Mouse (Mus musculus) T-helper 2 cell (primary cell): ENCODE measurements around the gene Ftl1.
"Not testable (repeated sequence)": the region's sequence is repeated elsewhere in the genome, so short reads cannot be mapped to it uniquely, and the experiment has no call there.

Experiments
- in situ Hi-C: fragments of 300-600 bp; cut with MboI, MseI; formaldehyde crosslinking; loops from one replicate; pipeline ENCODE4 v1.15.1; 2025; ENCODE audit warnings: high pct_unique_total_duplicates

The Ftl1 gene

DNA sequence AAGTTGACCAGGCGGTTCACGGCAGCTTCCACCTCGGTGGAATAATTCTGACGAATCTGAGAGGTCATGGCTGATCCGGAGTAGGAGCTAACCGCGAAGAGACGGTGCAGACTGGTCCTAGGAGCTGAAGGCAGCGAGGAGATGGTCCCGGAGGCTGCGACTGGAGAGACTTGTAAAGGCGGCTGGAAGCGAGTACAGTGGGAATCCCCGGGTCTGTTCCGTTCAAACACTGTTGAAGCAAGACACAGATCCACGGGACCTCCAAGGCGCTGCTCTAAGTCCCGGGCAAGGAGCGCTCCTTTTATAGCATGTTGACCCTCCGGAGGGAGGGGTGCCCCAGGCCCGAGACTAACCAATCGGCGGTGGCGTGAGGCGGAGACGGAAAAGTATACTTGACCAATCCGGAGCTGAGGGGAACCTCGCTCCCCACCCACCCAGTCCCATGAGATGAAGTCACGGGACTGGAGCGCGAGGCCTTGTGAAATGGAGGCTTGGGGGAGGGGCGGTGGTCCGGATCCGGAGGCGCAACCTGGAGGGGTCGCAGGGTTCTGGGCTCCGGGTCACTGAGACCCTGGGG lies at the start of gene Ftl1:
Ftl1 (minus strand) TSS at position 321 of the 577 bp plus-strand sequence.
- in situ Hi-C loops: not testable (repeated sequence)

DNA sequence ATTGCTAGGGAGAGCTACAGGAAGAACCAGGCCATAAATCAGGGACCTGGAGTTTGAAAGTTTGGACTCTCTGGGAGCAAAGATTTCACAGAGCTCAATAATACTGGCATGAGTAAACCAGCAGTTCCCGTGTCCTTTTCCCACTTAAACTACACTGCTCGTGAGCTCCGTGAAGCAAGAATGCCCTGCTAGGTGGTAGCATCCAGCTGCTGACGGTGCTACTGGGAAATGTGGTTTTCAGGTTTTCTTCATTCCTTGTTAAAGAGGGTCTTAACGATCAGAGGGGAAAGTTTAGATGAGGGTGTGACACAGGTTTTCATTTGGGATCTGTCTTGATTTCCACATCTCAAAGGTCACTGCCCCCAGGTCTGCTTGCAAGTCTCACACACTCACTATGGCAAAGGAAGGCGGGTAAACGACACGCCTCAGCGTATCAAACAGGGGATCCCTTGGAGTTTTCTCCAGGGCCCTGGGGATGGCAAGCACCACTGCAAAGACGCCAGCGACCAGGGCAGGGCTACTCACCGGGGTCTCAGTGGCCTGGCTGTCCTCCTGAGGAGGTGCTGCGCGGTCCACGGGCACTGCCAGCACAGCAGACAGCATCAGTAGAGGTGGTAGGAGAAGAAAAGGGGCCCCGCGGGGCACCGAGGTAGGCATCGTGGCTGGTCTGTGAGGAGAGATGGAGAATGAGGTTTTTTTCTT lies 49.6 kb upstream of the Ftl1 start:
- in situ Hi-C loops: no loop called here

DNA sequence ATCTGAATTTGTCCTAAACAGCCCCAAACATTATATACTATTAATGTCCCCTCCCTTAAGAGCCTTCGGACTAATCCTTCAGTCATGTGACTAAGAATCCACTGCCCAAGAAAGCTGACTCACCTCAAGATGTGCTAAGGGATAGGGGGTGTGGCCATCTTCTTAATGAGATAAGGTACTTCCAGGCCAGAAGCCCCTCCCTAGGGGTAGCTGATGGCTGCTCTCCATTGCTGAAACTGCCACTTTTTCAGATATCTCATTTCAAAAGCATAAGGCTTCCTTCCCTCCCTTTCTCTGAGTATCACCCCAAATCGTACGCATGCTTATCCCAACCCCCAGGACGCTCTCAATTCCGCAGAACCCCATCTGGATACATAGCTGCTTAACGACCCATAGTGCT lies 48.9 kb upstream of the Ftl1 start:
- in situ Hi-C loops: no loop called here

DNA sequence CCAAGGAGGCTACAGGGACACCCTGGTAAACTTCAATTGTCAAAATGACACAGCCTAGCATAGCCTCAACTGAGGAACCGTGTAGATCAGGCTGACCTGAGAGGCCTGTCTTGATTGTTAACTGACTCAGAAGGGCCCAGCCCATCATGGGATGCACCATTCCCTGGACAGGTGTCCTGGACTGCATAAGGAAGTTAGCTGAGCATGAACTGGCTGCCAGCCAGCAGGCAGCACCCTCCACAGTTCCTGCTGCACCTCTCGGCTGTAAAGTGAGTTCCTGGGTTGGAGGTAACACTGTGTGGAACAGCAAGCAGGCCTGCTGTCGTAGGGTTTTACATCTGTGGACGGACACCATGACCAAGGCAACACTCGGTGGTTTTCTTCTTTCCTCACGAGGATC lies 47.9 kb upstream of the Ftl1 start:
- in situ Hi-C loops: no loop called here

DNA sequence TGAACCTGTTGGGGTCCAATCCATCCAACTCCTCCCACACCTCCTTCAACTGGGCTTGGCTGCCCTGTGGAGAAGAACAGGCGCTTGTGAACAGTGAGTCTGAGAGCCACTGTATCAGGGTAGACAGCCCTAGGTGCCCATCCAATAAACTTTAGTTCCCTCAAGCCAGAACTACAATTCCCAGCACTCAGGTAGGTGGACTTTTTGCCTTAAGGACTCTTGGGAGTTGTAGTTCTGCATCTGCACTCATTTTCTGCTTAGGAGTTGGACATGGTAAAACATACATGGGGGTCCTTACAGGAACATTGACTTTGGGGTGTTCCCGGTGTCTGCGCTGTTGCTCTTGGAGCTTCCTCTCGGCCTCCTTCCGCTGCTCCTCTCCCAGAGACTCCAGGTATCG lies 38.7 kb upstream of the Ftl1 start:
- in situ Hi-C loops: no loop called here

DNA sequence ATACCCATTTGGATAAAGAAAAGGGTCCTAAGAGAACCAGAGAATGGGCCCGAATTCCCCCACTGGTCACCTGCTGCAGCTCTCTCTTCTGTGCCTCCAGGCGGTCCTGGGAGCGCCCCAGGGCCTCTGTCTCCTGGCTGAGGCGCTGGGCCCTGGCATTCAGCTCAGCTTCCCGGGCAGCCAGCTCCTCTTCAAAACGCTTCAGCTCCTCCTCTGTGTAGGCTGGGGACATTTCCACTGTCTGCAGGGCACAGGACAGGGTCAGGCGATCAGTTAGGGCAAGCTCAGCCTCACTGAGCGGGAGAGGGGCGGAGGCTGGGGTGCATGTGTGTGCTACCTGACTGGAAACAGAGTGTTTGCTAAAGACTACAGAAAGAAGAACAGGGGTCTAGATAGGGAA lies 34.9 kb upstream of the Ftl1 start:
- in situ Hi-C loops: no loop called here

DNA sequence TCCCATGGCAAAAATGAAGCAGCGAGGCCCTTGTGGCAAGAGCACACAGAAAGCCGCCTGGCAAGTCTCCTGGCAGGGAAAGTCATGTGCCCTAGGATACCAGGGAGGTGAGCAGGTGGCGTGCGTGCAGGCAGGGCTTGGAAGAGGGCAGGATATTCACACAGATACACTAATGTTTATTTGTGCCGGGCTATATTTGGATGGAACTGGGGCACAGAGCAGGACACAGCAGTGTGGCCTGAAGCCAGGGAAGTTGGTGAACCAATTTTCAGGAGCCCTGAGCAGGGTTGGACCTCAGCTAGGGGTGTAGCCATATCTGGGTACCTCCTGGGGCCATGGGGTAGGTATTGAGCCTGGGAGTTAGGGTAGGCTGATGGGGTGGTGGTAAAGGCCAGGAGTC lies 33.3 kb upstream of the Ftl1 start:
- in situ Hi-C loops: no loop called here

DNA sequence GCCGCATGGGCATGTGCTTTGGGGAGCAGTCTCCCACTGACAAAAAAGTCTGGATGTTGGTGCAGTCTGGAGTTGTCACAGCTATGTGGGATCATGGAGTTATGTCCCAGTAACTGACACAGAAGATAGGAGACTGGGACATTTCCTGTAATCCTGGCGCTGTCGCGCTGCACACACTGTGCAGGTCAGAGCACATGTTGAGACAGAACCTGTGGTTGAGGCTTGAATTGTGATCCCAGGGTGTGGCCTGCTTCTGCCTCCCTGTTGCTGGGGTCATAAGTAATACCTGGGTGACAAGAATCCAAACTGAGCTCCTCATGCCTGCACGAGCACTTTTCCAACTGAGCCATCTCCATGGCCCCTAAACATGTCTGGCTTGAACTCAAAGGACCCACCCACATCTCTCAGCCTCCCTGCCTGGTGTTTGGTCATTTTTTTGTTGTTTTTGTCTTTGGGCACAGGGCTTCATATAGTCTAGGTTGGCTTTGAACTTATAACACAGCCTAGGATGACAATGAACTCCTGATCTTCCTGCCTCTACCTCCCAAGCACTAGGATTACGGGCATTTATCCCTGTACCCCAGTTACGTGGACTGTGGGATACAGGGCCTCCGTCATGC lies 32.7 kb upstream of the Ftl1 start:
- in situ Hi-C loops: no loop called here

DNA sequence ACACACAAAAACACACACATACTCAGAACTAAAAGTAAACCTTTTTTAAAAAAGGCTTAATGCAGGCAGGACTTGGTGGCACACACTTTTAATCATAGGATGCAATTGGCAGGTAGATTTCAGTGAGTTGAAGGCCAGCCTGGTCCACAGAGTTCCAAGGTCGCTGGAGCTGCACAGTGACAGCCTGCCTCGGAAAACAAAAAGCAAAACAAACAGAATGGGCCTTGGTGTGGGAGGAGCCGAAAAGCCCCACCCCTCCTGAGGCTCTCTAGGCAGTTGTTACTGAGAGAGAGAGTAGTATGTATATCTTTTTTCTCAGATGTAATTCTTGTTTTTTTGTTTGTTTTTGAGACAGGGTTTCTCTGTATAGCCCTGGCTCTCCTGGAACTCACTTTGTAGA lies 31.6 kb upstream of the Ftl1 start:
- in situ Hi-C loops: no loop called here

DNA sequence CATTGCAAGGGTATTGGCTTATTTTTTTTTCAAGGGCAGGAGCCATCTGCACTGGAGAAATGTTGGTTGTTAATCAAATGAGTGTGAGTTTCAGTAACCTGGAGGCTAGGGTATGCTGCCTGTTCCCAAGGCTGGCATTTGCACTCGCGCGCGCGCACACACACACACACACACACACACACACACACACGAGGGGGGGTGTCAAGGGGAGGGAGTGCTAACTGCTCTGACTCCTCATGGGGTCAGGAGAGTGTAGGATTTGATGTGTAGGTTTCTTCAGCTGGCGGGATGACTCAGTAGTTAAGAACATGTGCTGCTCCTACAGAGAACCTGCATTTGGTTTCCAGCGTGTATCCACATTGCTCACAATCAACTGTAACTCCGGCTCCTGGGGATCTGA lies 31.1 kb upstream of the Ftl1 start:
- in situ Hi-C loops: no loop called here

DNA sequence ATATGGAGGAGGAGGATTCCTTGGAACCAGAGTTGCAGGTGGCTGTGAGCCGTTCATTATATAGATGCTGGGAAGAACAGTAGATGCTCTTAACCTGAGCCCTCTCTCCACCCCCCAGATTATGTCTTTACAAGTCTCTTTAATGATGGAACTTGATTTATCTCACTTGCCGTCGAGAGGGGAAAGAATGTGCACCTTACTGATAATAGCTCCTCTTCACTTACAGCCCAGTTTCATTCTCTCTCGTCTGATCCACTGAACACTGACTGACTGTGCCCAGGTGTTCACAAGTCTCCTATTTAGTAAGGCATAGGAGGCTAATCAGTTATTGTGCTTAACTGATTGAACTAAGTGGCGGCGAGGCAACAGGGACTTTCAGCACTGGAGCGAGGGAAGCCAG lies 29.9 kb upstream of the Ftl1 start:
- in situ Hi-C loops: no loop called here

DNA sequence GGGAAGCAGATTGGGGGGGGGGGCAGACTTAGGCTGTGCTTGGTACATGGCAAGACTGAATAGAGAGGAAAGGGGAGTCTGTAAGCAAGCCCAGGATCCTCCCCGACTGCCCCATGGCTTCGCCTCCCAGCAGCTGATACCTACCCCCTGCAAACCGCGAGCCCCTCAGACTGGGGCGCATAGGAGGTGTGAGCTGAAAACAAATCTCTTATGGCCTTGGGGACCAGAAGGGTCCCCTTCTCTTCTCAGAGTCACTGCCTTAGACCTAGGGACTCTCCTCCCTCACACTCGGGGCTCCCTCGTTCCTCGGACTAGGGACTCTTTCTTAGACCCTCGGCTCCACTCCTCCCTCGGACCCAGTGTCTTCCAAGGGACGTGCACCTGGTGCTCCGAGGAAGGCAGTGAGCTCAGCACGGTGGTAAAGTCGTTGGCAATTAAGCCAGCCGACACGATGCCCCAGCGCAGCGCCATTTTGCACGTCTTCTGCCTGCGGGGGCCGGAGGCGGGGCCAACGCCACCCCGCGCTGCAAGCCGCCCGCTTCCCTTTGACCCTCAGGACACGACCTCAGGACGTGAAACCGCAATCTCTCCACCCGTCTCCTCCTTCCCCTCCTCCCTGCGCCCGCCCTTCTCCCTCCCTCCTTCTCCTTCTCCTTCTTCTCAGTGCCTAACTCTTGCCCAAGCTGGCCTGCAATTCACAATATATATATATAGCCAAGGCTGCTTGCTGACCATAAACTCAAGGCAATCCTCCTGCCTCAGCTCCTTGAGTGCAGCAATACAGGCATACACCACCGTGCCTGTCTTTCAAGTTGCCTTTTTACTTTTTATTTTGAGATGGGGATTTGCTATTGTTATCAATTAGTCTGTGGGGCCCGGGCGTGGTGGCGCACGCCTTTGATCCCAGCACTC lies 28.9 kb upstream of the Ftl1 start, which contains the start of gene Dhdh:
Dhdh (minus strand) TSS at position 513 of the 912 bp plus-strand sequence.
- in situ Hi-C loops: no loop called here

DNA sequence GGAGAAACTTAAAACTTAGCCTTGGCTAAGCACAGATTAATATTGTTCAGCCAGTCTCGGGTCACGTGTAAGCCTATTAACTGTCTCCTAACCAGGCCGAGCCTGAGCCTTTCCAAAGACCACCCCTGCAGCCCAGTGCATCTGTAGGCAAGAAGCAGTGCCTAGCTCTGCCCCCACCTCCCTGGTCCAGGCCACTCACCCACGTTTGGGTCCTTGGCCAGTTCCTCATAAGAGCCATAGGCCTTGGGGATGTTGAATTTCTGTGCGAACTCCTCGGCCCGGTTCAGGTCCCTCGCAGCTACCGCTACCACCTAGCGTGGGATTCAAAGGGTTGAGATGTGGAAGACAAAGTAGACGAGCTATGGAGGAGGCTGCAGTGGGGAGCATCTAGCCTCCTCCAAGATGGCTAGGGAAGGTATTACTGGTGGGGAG lies 28.2 kb upstream of the Ftl1 start:
- in situ Hi-C loops: no loop called here

DNA sequence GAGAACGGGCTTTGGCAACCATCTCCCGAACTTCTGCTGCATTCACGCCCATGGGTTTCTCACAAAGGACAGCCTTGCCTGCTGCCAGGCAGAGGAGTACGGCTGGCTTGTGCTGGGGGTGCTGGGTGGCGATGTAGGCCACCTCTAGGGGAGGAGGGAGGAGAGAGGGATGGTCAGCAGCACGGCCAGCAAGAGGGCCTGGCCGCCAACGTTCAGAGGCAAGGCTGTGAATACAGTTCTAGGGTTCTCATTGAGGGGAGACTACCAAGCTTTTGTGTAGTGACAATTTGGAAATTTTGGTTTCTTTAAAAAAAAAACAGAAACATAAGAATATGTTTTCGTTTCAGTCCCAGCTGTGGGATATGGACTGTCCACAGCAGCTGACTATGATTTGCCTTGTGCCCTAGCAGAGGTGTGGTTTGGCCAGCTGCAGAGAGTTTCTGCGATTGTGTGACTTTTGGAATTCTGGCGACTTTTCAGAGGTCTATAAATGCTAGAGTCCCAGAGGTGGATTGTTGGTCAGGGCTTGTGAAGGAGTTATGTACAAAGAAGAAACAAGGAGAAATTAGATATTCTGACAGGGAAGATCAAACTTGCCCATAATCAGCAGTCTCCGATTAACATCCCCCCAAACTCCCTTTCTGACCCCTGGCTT lies 27.2 kb upstream of the Ftl1 start, which contains the start of gene Gm45808:
Gm45808 (minus strand) TSS at position 51 of the 655 bp plus-strand sequence.
- in situ Hi-C loops: no loop called here

DNA sequence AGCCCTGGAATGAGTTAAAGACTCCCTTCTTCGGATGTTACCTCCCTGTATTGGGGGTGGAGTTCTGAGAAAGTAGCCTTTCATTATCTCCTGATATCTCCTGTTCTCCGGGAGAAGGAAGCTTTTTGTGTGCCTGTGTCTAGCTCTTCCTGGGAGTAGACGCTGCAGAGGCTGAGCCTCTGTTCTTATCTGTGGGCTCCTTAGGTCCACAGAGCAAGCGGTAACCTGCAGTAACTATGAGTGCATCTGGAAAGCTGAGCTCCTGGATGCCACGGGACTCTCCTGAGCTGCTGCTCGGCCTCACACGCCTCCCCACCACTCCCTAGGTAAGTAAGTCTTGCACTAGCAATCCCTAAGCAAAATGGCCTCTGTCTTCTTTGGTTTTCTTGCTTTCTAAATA lies 26.5 kb upstream of the Ftl1 start:
- in situ Hi-C loops: no loop called here

DNA sequence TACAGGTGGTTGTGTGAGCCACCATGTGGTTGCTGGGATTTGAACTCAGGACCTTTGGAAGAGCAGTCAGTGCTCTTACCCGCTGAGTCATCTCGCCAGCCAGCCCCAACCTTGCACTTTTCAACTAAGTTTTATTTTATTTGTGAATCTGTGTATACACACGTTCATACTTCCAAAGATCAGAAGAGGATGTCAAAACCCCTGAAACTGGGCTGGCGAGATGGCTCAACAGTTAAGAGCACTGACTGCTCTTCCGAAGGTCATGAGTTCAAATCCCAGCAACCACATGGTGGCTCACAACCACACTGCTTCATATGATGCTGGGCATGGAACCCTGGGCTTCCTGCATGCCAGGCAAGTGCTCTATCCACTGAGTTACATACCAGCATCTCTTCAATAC lies 25.3 kb upstream of the Ftl1 start:
- in situ Hi-C loops: not testable (repeated sequence)

DNA sequence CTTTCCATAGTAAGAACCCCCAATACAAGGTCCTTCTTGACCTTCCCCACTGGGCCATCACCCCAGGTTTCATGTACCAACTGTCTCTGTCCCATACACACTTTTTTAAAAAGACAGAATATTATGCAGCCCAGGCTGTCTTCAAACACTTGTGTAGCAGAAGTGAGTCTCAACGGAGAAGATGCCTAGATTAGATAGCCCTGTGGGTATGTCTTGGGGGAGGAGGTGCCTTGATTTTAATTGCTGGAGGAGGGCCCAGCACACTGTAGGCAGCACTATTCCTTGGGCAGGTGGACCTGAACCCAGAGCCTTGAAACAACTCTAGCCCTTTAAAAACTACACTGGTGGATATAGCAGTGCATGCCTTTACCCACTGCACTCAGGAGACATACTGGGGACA lies 22.5 kb upstream of the Ftl1 start:
- in situ Hi-C loops: no loop called here

DNA sequence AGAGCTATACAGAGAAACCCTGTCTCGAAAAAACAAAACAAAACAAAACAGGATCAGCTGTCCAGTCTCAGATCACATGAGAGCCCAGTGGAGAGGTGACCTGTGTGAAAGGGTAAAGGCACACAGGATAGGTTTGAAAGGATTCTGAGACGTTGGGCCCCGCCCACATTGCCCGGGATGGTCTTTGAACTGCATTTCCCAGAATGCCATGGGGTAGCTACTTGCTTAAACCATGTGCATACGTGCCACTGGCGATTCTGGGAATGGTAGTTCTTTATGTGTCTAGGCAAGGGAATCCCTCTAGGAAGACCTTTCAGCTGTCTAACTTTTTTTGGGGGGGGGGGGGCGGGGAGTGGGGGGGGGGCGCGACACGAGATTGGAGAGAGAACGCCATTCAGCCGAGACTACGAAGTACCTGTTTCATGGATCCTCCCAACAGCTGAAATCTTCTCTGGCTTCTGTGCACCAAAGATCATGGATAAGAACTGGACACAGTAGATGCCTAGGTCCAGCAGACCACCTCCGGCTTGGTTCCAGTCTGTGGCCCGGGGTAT lies 21.8 kb upstream of the Ftl1 start, which contains the start of gene Tulp2:
Tulp2 (plus strand) TSS at position 504 of the 554 bp plus-strand sequence.
- in situ Hi-C loops: no loop called here

DNA sequence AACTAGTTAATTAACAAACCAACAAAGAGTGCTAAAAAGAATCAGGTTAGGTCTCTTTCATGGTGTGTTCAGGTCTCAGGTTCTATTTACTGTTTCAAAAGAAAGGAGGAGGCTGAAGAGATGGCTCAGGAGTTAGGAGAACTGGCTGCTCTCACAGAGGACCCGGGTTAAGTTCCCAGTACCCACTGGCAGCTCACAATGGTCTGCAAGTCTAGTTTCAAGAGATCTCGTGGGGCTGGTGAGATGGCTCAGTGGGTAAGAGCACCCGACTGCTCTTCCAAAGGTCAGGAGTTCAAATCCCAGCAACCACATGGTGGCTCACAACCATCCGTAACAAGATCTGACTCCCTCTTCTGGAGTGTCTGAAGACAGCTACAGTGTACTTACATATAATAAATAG lies 20.6 kb upstream of the Ftl1 start:
- in situ Hi-C loops: not testable (repeated sequence)

DNA sequence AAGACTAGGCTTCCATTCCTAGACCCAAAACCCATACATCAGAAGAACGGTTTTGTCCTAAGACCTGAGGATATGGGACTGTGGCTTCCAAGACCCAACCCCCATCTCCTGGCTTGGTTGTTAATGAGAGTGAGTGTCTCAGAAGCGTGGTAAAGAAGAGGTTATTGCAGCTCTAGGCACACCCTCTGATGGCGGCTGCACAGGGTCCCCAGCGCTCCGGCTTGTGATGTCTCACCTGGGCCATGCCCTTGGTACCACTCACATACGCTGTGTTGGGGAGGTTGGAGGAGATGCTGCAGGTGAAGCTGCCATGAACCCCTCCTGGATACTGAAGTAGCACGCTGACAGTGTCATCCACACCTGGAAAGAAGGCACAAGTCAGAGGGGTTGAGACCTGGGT lies 19.1 kb upstream of the Ftl1 start:
- in situ Hi-C loops: loop anchor here (5.0 kb wide), 1 partner anchor 84 kb away; no protein-coding TSS in a partner anchor

DNA sequence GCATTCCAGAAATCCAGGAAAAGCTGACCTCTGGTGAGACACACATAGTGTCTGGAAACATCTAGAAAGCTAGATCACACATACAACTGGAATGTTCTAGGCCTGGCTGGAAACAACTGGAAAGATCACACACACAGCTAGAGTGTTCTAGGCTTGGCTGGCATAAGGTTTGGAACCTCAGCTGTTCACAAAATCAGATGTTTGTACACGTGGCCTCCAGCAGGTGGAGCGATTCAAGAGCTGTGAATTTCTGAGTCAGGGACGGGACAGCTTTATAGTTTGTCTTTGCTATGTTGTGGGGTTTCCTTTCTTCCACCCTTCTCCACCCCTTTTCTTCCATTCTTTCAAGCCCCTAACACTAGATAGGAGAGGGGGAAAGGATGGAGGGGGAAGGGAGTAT lies 17.3 kb upstream of the Ftl1 start:
- in situ Hi-C loops: loop anchor here (5.0 kb wide), 1 partner anchor 85 kb away; no protein-coding TSS in a partner anchor
